Mouse (Mus musculus): ENCODE results near the gene Gm20843. TPM values are rescaled to one million over a fixed set of nuclear protein-coding genes. Genes with fewer than 3 reads are reported as not detected.
"Not testable (repeated sequence)": the region's sequence is repeated elsewhere in the genome, so short reads cannot be mapped to it uniquely, and the experiment has no call there.

Gm20843 gene
- polyA plus RNA-seq (2014; fragmentation: Nextera tagmentation; extraction: Ambion mirVana) = not detected in 2 replicates

DNA sequence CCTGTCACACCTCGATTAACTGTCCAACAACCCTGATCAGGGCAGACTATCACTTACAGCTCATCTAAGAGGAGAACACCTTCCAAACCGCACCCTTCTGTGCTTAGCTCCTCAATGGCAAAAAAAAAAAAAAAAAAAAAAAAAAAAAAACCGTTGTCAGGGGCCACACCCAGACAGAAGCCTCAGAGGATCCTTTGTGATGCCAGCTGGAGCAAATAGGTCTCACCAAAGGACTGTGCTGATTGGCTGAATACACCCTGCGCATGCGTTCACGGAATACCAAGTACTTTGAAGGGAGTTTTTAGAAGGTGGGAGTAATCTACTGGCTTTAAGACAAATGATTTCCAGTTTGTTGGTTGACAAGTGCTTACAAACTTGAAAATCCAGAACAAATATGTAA lies at the start of gene Gm20843:
Gm20843 (minus strand) TSS at position 101 of the 400 bp plus-strand sequence.
- H3K4me3 ChIP-seq (replicated peaks; ENCODE audit: low read length); DNase-seq (ENCODE audit: low spot score): not testable (repeated sequence)
- WGBS = no CpG with 5 or more reads among the region's 6 CpGs

More for the DNA sequence above, at the start of gene Gm20843:
- ATAC-seq (ENCODE audit: low FRiP score); H3K4me2 ChIP-seq (replicated peaks); H3K9me3 ChIP-seq (ENCODE audit: control insufficient read depth, low read length); H3K27me3 ChIP-seq (ENCODE audit: control insufficient read depth, insufficient read depth, low read length); H3K4me1 ChIP-seq (replicated peaks; ENCODE audit: control insufficient read depth, insufficient read depth, low read length); H3K9ac ChIP-seq; H3K36me3 ChIP-seq (replicated peaks; ENCODE audit: control insufficient read depth, insufficient read depth); H3K27ac ChIP-seq: not testable (repeated sequence)

Measured in hindbrain, embryonic 14.5 days (tissue).